Mouse (Mus musculus): ENCODE results near the gene Slc38a6. TPM values are rescaled to one million over a fixed set of nuclear protein-coding genes. Genes with fewer than 3 reads are reported as not detected.

Gene Slc38a6
- total RNA-seq (2021): 10 to 100 TPM; 18.6 to 18.7 TPM
- long read RNA-seq, experiment 1, partial matches to known transcripts: 1 of 3 reads
- long read RNA-seq, experiment 1, other reads (novel, unspliced or antisense): 1 of 3 reads
- long read RNA-seq, experiment 2, partial matches to known transcripts: 0 of 10 reads
- long read RNA-seq, experiment 2, other reads (novel, unspliced or antisense): 3 of 10 reads

DNA sequence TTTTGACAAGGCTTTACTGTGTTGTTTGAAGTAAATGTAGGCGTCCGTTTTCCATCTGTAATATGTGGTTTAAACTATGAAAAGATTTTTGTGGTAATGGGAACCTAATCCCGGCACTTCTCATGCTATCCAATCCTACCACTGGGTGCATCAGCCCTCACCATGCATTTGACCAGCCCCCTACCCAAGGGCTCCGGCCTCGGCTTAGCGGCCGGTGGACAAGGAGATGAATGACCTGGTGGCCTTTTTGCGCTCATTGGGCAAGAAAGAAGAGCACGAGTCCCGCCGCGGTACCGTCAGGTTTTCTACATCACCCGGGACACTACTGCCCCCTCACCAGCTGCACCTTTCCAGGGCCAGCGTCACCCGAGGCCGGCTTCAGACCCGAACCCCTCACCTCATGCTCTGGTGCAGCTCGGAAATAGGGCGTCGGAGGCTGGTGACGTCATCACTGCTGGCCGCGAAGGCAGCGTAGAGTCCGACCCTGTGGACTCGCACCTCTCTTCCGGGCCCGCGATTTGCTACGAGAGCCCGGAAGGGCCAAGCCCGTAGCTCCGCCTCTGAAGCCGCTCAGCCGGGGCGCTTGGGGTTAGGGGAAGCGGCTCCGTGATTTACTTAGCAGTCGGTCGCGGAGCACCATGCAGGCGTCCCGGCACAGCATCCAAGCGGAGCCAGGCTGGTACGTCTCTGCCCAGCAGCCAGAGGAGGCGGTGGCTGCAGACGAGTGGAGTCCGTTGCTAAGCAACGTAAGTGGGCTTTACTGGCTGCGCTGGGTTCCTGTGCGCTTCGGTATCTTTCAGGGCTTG is at the start of gene Slc38a6, which contains the start of gene Trmt5:
Slc38a6 (plus strand) TSS at position 493 of the 806 bp plus-strand sequence.
Trmt5 (minus strand) TSS at position 424 of the 806 bp plus-strand sequence.
- peak; percentile 79 to 87 for DNase-seq (ENCODE audit: low spot score in 2 of 2)

DNA sequence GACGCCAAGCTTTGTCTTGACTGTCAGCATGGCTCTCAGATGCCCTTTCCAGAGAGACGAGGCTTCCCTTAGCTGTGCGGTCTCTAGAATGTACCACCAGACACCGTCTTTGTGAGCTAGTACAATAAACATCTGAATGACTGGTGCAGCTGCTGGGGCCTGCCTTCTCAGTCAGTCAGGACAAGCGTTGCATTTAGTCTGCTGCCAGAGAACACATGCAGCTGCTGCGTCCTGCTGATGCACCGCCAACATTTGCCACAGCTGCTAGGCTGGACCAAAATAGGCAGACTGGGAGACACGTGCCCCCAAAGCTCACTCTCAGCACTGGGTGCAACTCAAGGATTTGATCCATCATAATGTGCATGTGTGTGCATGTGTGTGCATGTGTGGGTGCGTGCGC is 44.6 kb upstream of the Slc38a6 start:
- no peak for DNase-seq (ENCODE audit: low spot score in 2 of 2)

DNA sequence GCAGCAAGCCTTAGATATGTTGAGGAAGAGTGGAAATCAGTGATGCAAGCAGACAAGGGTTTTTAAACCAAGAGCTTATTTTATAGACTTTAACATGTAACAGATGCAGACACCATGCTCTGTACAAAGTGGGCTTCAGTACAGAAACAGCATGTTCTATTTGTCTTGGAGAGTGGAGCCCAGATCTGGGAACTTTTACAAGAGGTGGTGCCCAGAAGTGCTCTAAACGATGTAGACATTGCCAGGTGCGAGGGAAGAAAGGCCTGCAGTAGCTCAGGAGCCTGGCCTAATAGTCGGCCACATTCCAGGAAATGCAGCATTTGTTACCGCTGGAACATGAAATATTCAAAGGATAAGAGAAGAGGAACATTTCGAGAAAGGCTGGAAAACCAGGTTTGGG is 40.9 kb upstream of the Slc38a6 start:
- DNase-seq (ENCODE audit: low spot score in 2 of 2): no peak

DNA sequence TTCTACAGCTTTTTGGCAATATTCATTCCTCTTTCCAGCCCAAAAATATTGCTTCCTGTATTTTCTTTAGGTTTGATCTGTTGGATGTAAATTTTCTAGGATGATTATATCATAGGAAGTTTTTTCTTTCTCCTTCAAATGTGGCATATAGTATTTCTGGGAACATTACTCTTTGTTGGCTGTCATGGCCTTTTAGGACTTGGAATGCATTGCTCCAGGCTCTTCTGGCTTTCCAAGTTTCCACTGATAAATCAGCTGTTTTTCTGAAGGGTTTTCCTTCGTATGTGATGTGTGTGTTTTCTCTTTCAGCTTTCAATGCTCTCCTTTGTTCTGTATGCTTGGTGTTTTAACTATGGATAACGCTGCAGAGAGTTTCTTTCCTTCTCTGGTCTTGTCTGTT is 31.6 kb upstream of the Slc38a6 start:
- DNase-seq (ENCODE audit: low spot score in 2 of 2): no peak

DNA sequence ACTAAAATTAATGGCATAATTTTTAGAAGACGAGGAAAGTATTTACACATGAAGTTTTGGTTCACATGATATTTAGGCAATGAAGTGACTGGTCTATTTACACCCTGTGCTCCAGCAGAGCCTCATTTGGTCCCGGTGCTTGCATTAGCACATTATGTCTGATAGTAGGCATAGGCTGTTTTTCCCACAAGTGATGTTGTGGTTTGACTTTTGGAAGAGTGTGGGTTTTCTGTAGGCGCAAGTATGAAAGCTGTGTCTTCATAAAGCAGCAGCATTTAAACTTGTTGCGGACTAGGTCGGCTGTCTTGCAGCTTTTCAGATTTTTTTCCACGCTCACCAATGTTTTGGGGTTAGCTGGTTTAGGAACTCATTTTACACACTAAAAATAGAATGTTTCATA is 27.3 kb upstream of the Slc38a6 start:
- DNase-seq (ENCODE audit: low spot score in 2 of 2): no peak

DNA sequence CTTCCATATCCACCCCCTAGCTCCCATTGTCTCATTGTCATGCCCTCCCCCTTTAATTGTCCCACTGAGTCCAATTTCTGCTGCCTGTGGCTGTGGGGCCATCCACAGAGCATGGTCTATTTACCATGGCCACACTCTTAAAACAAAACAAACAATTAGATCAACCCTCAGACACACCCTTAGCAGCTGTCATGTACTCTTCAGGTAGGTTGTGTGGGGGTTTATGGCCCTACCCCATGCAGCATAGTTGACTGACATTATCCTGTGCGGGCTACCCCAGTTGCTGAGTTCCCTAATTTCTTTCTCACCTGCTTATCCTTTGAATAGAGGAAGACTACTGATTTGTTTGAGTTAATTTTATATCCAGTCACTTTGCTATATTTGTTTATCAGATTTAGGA is 26.2 kb upstream of the Slc38a6 start:
- DNase-seq (ENCODE audit: low spot score in 2 of 2): no peak

DNA sequence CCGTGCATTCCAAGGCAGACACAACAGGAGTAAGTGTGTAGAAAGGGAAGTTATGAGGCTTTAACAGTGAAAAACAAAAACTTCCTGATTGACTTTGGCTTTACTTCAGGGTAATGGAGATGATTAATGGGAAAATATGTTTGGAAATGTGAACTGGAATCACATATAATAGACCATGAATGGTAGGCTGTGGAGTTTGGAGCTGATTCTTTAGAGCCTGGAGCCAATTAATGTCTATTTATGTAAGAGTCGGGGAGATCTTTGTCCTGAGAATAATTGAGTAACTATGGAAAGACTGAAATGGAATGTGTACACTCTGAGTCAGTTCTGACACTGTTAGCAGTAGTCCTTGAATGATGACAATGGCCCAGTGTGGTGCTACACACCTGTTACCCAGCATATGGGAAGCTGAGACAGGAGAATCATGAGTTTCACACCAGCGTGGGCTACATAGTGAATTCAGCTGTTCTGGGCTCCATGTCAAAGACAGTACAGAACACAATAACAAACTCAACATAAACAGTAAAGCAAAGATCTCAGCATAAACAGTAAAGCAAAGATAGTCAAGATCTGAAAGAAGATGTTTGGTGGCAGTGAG is 21.1 kb upstream of the Slc38a6 start:
- no peak for DNase-seq (ENCODE audit: low spot score in 2 of 2)

DNA sequence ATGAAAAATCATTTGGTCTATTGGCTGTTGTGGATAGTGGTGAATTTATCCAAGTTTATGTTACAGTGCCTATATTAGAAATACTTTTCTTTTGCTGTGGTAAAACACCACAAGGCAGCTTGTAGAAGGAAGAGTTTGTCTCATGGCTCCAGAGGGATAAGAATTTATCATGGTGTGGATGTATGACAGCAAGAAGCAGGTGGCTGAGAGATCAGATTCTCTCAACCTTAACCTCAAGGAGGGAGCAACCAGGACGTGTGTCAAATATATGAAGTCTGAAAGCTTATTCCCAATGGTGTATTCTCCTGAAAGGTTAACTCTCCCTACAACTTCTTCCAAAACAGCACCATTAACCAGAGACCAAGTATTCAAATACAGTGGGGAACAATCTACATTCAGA is 20.0 kb upstream of the Slc38a6 start:
- DNase-seq (ENCODE audit: low spot score in 2 of 2): no peak

DNA sequence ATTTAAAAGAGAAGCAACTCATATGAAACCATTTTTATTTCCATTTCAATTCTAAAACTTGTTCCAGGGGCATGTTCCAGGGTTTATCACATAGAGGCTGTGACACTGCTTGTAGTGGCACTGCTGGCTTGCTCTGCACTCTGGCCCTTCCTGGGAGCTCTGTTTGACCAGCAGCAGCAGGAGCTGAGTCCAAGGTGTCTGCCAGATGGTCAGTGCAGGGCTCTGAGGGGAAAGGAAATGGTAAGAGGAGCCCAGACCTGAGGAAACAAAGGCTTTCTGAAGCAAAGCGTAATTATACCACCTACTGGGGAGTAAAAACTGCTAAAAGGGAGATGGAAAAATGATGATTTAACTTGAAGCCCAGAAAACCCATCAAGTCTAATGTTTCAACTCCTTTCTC is 18.1 kb upstream of the Slc38a6 start:
- DNase-seq (ENCODE audit: low spot score in 2 of 2): no peak

DNA sequence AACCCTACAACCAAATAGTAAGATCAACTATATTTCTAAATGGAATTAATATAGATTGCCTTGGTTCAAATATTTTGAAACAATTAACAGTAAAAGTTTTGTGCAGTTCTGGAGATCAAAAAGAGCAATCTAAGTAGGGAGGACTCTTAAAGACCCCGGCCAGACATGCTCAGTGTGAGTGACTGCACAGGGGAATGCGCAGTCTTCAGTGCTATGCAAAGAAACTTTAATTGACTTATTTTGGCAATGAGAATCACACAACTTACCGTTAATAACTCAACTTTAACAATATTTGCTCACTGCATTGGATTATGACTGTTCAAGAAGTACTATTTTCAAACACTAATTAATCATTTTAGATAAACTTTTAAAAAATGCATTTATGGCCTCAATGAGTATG is 17.0 kb upstream of the Slc38a6 start:
- DNase-seq (ENCODE audit: low spot score in 2 of 2): no peak

DNA sequence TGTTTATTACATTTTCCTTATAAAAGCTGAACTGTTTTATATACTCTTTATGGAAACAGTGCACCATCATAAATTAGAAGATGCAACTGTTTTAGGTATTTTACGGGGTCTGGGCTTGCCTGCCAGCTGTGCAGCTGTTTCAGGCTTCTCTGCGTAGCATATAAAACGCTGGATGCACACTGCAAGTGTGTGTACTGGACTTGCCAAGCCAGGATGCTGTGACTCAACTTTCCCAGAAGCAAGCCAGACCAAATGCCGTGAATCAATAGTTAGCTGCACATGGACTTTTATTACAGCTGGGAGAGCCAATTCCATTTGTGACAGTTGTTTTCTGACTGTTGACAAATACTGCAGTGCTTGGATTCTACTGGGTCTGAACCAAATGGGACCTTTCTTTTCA is 16.6 kb upstream of the Slc38a6 start:
- DNase-seq (ENCODE audit: low spot score in 2 of 2): no peak

DNA sequence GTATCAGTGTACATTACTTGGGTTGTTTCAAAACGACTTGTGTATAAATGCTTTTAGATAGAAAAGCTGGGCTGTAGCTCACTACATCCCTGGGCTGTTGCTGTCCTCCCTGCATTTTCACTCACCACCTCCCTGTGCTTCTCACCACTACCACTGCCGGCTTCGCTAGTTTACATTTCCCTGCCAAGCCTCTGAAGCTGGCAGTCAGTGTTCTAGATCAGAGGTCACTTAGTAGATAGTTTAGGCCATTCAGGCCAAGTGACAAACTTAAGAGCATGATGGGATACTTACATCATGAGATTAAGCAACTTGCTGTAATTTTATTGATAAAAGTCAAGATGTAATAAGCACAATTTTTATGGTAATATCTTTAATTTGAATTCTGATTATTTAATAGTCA is 11.7 kb upstream of the Slc38a6 start:
- no peak for DNase-seq (ENCODE audit: low spot score in 2 of 2)

DNA sequence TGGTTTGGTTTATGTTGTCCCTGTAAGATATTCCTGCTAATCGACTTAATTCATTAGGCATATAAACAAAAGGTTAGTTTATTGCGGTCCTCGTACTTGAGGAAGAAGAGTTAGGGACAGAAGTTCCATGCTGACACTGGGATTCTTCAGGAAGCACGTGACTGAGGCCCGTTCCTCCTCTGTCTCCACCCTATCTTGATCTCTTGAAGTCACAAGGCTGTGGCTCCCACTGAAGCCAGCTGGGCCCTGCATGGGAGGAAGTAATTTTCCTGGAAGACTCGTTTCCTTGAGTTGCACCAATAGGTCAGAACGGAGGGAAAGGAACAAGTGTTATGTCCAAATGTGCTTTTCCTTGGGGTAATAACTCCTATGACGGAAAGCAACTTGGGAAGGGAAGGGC is 1.0 kb downstream of the Slc38a6 start:
- no peak for DNase-seq (ENCODE audit: low spot score in 2 of 2)

DNA sequence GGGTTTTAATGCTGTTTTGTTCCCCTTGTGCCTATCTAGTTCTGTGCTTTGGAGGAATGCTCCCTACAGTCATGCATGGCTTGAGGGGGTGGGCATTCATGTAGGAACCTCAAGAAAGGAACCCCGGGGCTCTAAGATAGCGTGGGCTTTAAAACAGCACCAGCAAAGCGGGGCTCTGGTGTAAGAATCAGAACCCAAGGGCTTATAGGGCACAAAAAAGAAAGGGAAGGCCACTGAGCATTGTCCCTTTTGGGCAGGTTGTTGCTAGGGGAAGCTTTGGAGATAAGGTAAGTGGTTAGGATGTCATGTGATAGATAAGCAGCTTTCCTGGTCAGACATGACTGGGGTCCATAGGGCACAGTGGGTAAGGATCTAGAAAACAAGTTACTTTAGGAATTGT is 2.0 kb downstream of the Slc38a6 start:
- no peak for DNase-seq (ENCODE audit: low spot score in 2 of 2)

DNA sequence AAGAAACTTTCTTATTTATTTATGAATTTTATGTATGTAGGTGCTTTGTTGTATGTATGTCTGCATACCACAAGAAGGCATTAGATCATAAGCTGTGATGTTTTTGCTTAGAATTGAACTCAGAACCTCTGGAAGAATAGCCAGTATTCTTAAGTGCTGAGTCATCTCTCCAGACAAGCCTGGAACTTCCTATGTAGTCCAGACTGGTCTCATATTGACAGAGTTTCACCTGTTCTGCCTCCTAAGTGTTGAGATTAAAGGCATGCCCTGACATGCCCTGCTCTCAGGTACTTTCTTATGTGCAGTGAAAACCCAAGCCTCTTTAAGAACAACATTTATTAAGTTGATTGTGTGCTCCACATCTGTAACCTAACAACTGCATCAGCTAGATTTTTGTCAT is 8.3 kb downstream of the Slc38a6 start:
- DNase-seq (ENCODE audit: low spot score in 2 of 2): no peak

DNA sequence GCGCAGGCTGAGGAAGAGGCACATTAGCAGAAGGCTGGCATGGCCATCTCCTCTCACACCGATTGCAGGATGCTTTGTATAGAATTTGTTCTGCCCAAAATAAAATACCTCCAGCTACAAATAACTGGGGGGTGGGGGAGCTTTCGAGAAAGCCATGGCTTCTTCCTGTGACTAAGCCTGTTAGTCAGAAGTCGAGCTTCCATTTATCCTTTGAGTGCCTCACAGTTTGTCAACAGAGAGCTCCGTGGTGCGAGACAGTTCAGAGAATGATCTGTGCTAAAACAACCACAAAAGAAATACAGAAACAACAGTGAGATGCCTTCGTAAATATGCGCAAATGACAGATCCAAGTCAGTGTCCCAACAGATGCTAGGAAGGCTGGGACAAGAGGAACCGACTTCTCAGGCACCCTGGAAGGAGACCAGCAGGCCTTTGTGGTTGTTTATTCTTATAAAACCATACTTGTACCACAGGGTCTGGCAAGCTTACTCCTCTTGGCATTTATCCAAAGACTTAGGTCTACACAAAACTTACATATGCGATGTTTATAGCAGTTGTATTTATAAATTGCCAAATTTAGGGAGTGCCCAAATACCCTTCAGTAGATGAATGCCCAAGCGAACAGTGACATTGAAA is 9.0 kb downstream of the Slc38a6 start:
- DNase-seq (ENCODE audit: low spot score in 2 of 2): no peak

DNA sequence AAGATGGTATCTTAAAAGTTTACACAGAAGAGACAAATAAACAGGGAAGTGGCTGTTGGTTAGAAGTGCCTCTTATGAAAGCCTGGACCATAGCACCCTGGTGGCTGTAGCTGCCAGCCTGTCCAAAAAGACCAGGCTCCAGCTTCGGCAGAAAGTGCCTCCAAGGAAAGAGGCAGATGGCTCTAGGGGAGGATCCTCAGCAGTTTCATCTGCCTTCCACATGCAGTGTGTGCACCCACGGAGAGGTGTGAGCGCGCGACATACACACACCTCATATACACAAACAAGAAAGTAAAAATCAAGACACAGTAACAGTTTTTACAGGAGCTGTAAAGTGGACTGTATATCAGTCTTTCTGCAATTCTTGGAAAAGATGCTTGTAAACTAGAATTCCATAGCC is 12.0 kb downstream of the Slc38a6 start:
- no peak for DNase-seq (ENCODE audit: low spot score in 2 of 2)

DNA sequence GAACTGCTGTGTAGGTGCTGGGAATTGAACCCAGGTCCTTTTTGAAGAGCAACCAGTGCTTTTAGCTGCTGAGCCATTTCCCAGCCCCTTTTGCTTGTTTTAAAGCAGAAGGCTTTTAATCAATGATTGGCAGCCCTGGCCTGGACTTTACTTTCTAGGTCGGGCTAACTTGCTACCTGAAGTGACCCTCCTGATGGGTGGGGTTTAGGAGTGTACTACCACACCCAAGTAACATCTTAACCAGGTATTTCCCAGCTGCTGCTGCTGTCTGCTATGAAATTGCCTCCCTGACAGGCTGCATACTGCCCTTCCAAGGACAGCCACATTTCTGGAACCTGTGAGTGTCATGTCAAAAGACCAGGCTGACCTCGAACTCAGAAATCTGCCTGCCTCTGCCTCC is 14.0 kb downstream of the Slc38a6 start:
- no peak for DNase-seq (ENCODE audit: low spot score in 2 of 2)

DNA sequence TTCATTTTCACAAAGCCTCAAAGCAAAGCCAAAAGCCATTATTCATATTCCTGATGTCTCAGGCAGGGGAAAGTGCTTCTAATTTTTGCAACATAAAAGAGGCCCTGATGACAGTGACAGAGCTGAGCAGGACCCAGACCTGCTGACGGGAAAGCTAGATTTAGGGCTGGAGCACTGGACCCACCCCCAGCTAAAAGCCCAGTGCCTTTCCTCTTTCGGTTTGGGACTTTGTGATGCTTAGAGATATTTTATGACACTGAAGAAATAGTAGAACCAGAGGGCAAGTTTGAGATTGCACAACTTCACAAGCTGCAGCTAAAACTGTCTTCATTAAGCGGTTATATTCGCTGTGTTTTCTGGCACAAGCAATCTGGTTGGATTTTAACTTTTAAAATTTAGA is 18.1 kb downstream of the Slc38a6 start:
- DNase-seq (ENCODE audit: low spot score in 2 of 2): no peak

DNA sequence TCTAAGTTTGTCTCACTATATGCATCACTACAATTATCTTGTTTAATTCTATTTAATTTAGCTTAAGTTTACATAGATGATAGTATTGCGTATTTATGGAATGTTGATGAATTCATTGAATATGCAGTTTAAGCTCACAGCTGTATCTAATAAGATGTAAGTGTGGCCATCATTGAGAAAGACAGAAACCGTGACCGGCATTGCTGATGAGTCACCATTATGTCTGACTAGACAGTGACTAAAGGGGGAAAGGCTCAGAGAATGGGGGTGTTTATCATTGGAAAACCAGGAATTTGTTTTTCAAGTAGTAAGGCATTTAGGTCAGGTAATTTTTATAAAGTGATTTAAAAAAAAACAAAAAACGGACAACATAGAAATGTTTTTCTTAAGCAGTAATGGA is 21.2 kb downstream of the Slc38a6 start:
- DNase-seq (ENCODE audit: low spot score in 2 of 2): no peak

DNA sequence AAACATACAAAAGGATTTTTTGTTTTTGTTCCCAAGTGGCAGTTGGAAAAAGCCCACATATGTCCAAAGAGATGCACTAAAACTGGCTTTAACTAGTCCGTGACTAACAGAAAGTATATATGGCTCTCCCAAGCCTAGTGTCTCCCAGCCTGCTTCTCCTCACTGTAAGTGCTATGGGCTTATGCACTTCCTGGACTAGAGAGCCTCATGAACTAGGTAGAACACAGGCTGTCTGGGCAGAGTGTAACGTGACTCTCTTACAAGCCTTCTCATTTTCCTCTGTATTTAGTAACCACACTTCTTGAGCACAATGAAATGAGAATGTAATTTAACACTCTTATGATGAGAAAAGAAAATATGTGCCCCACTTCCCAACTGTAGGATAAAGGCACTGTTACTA is 22.1 kb downstream of the Slc38a6 start:
- DNase-seq (ENCODE audit: low spot score in 2 of 2): no peak
